Mouse (Mus musculus): ENCODE data around the gene Ehmt2. TPM values are rescaled to one million over a fixed set of nuclear protein-coding genes. Genes with fewer than 3 reads are reported as not detected.
"Not testable (repeated sequence)": the region's sequence is repeated elsewhere in the genome, so short reads cannot be mapped to it uniquely, and the experiment has no call there.

Gene Ehmt2
- total RNA-seq, 2 experiments from 2014 or later, result 232 to 251 TPM

GRCm38 (mm10) chr17:34950514-34951455 lies 52.5 kb downstream of the Ehmt2 start:
- DNase-seq, result no peak
- intact Hi-C loops (cut with DNase I), result no loop called here

GRCm38 (mm10) chr17:34951636-34952377 lies 53.5 kb downstream of the Ehmt2 start:
- intact Hi-C loops (cut with DNase I), result no loop called here
- DNase-seq, result no peak

GRCm38 (mm10) chr17:34952378-34953040 lies 54.2 kb downstream of the Ehmt2 start:
- peak; percentile 86 for DNase-seq
- intact Hi-C loops (cut with DNase I), result no loop called here

GRCm38 (mm10) chr17:34953258-34953657 lies 55.0 kb downstream of the Ehmt2 start:
- intact Hi-C loops (cut with DNase I), result no loop called here
- DNase-seq, result no peak

GRCm38 (mm10) chr17:34953904-34954303 lies 55.6 kb downstream of the Ehmt2 start:
- intact Hi-C loops (cut with DNase I), result no loop called here

GRCm38 (mm10) chr17:34954831-34955230 lies 56.6 kb downstream of the Ehmt2 start:
- intact Hi-C loops (cut with DNase I), result no loop called here
- no peak for DNase-seq

More at GRCm38 (mm10) chr17:34953904-34954303, 55.6 kb downstream of the Ehmt2 start:
- no peak for DNase-seq

GRCm38 (mm10) chr17:34955884-34956283 lies 57.6 kb downstream of the Ehmt2 start:
- DNase-seq, result no peak
- intact Hi-C loops (cut with DNase I), result no loop called here

- DNase-seq, result no peak
- intact Hi-C loops (cut with DNase I), result no loop called here
Measured at GRCm38 (mm10) chr17:34956340-34956739, 58.1 kb downstream of the Ehmt2 start.

GRCm38 (mm10) chr17:34957291-34957690 lies 59.0 kb downstream of the Ehmt2 start:
- intact Hi-C loops (cut with DNase I); DNase-seq: not testable (repeated sequence)

GRCm38 (mm10) chr17:34957966-34958365 lies 59.7 kb downstream of the Ehmt2 start:
- DNase-seq; intact Hi-C loops (cut with DNase I): not testable (repeated sequence)

GRCm38 (mm10) chr17:34958734-34959129 lies 60.5 kb downstream of the Ehmt2 start:
- intact Hi-C loops (cut with DNase I); DNase-seq: not testable (repeated sequence)

GRCm38 (mm10) chr17:34959130-34959778 lies 61.0 kb downstream of the Ehmt2 start, which contains the start of gene Hspa1b:
TSS of gene Hspa1b (minus strand) at chr17:34959238.
- intact Hi-C loops (cut with DNase I), result not testable (repeated sequence)
- peak; percentile 69 for DNase-seq

GRCm38 (mm10) chr17:34959881-34960515 lies 61.7 kb downstream of the Ehmt2 start:
- intact Hi-C loops (cut with DNase I), result no loop called here
- DNase-seq, result no peak

- intact Hi-C loops (cut with DNase I), result no loop called here
- no peak for DNase-seq
Measured at GRCm38 (mm10) chr17:34960702-34961493, 62.6 kb downstream of the Ehmt2 start.

GRCm38 (mm10) chr17:34962125-34962524 lies 63.9 kb downstream of the Ehmt2 start:
- no peak for DNase-seq
- intact Hi-C loops (cut with DNase I), result no loop called here

- intact Hi-C loops (cut with DNase I), result no loop called here
- DNase-seq, result no peak
Measured at GRCm38 (mm10) chr17:34962841-34963240, 64.6 kb downstream of the Ehmt2 start.
